Mouse (Mus musculus) midbrain, embryonic 12.5 days (tissue): ENCODE results near the gene Slc37a1. TPM values are rescaled to one million over a fixed set of nuclear protein-coding genes. Genes with fewer than 3 reads are reported as not detected.

Experiments used
- ATAC-seq: fragments of 200-750 bp; cut with Nextera tagmentation; 2 replicates; pipeline ENCODE4 v1.8.0; 2017; ENCODE audit warnings: low read depth, moderate TSS enrichment, moderate library complexity; ENCODE audit not compliant: low FRiP score
- H3K27ac ChIP-seq: fragments of 300-500 bp; sonication (generic); replicated peaks from 2 replicates; pipeline ENCODE4 v1.5.1; 2016; ENCODE audit warnings: mild to moderate bottlenecking
- H3K27me3 ChIP-seq: fragments of 300-500 bp; sonication (generic); 2 replicates; pipeline ENCODE4 v1.6.1; 2016; ENCODE audit warnings: mild to moderate bottlenecking
- H3K36me3 ChIP-seq: fragments of 300-500 bp; sonication (generic); 2 replicates; pipeline ENCODE4 v1.6.1; 2016
- H3K4me1 ChIP-seq: fragments of 300-500 bp; sonication (generic); 2 replicates; pipeline ENCODE4 v1.6.1; 2016
- H3K4me2 ChIP-seq: fragments of 300-500 bp; sonication (generic); replicated peaks from 2 replicates; pipeline ENCODE4 v1.6.1; 2016; ENCODE audit warnings: mild to moderate bottlenecking, moderate library complexity
- H3K4me3 ChIP-seq: fragments of 300-500 bp; sonication (generic); 2 replicates; pipeline ENCODE4 v1.5.1; 2016; ENCODE audit warnings: mild to moderate bottlenecking
- H3K9ac ChIP-seq: fragments of 300-500 bp; sonication (generic); replicated peaks from 2 replicates; pipeline ENCODE4 v1.6.1; 2016; ENCODE audit warnings: mild to moderate bottlenecking, moderate library complexity
- H3K9me3 ChIP-seq: fragments of 300-500 bp; sonication (generic); 2 replicates; pipeline ENCODE4 v1.6.1; 2016; ENCODE audit warnings: mild to moderate bottlenecking
- WGBS: fragments of 180-500 bp; shearing (Covaris S2); methylation state at CpG from one replicate; pipeline ENCODE4 v1.1.7; 2016; 5-methylcytosine and 5-hydroxymethylcytosine counted together
- polyA plus RNA-seq: library from polyadenylated mRNA; unstranded; fragments of >200 nt; fragmentation: Nextera tagmentation; extraction: Ambion mirVana; gene quantifications from 2 replicates; pipeline ENCODE4 v1.2.1, GENCODE M21; 2016

Gene Slc37a1
- polyA plus RNA-seq, 1 experiment from 2014 or later, result 9.3 TPM

DNA sequence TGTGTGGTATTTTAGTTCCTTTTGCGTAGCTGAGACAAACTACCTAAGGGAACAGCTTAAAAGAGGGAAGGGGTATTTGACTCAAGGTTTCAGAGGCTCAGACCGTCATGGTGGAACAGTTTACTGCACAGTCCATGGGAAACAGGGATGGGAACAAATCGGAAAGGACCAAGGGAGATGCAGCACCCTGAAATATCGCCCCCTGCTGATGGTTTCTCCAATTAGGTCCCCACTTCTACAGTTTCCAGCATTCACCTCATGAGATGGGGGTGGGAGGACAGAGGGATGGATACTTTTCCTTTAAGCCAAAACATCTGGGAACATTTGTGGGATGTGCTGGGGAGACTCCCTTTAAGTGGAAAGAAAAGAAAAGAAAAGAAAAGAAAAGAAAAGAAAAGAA, 26.8 kb upstream of the Slc37a1 start:
- no peak overlapping the region for H3K27ac ChIP-seq
- H3K9ac ChIP-seq, result no peak overlapping the region
- 0 out of 2 replicates have a peak, but pooled peaks cover 1% of the 10 kb centered on the region for H3K4me1 ChIP-seq
- no peaks in the 10 kb centered on the region for H3K9me3 ChIP-seq
- H3K4me3 ChIP-seq, result no peak overlapping the region
- H3K36me3 ChIP-seq, result no peaks in the 10 kb centered on the region
- no peak for ATAC-seq
- 74% methylated on average over 4 of the region's 4 CpGs for WGBS
- no peak overlapping the region for H3K4me2 ChIP-seq
- H3K27me3 ChIP-seq, result no peaks in the 10 kb centered on the region

- no peaks in the 10 kb centered on the region for H3K36me3 ChIP-seq
- no peak for ATAC-seq
- H3K4me3 ChIP-seq, result no peak overlapping the region
- H3K4me1 ChIP-seq, result 0 out of 2 replicates have a peak, but pooled peaks cover 3% of the 10 kb centered on the region
- WGBS, result 89% methylated on average over 7 of the region's 7 CpGs
- H3K9me3 ChIP-seq, result no peaks in the 10 kb centered on the region
- no peaks in the 10 kb centered on the region for H3K27me3 ChIP-seq
- H3K27ac ChIP-seq, result no peak overlapping the region
- no peak overlapping the region for H3K9ac ChIP-seq
- H3K4me2 ChIP-seq, result no peak overlapping the region
These were observed 26.2 kb upstream of the Slc37a1 start for GRCm38 (mm10) chr17:31260430-31260829.

DNA sequence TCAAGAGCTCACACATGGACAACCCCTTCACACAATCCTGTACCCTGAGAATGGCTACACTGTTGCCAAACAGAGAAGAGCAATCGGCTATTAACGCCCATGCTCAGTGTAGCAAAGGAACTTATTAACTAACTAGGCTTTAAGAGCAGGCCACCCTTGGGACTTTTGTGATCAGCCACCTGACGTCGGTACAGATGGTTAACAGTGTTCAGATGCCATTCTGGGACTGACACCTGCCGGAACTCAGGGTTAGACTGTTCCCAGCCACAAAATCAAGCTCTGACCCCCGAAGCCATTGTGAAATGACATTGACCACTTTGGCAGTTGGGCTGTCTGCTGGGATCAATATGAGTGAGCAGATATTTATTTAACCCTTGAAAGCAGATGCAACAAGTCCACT, 25.2 kb upstream of the Slc37a1 start:
- WGBS, result 90% methylated on average over 6 of the region's 6 CpGs
- no peaks in the 10 kb centered on the region for H3K9me3 ChIP-seq
- no peak overlapping the region for H3K27ac ChIP-seq
- ATAC-seq, result no peak
- H3K4me3 ChIP-seq, result no peak overlapping the region
- H3K4me1 ChIP-seq, result 0 out of 2 replicates have a peak, but pooled peaks cover 3% of the 10 kb centered on the region
- no peaks in the 10 kb centered on the region for H3K36me3 ChIP-seq
- H3K4me2 ChIP-seq, result no peak overlapping the region
- H3K27me3 ChIP-seq, result no peaks in the 10 kb centered on the region
- no peak overlapping the region for H3K9ac ChIP-seq

GRCm38 (mm10) chr17:31262715-31263114, 23.9 kb upstream of the Slc37a1 start:
- H3K4me2 ChIP-seq, result no peak overlapping the region
- no peak overlapping the region for H3K27ac ChIP-seq

GRCm38 (mm10) chr17:31263770-31264169, 22.8 kb upstream of the Slc37a1 start:
- ATAC-seq, result no peak
- Histone ChIP-seq H3K36me3 (no peaks in the 10 kb centered on the region), H3K9me3 (no peaks in the 10 kb centered on the region), H3K4me3 (no peak overlapping the region), H3K9ac (no peak overlapping the region), H3K4me2 (no peak overlapping the region), H3K27me3 (no peaks in the 10 kb centered on the region), H3K27ac (no peak overlapping the region), H3K4me1 (0 out of 2 replicates have a peak, but pooled peaks cover 3% of the 10 kb centered on the region)
- WGBS, result 83% methylated on average over 5 of the region's 5 CpGs

More at GRCm38 (mm10) chr17:31262715-31263114, 23.9 kb upstream of the Slc37a1 start:
- Histone ChIP-seq H3K9me3 (no peaks in the 10 kb centered on the region), H3K9ac (no peak overlapping the region), H3K4me1 (0 out of 2 replicates have a peak, but pooled peaks cover 3% of the 10 kb centered on the region), H3K4me3 (no peak overlapping the region), H3K27me3 (no peaks in the 10 kb centered on the region), H3K36me3 (no peaks in the 10 kb centered on the region)
- no peak for ATAC-seq
- WGBS, result 67% methylated on average over 5 of the region's 5 CpGs

DNA sequence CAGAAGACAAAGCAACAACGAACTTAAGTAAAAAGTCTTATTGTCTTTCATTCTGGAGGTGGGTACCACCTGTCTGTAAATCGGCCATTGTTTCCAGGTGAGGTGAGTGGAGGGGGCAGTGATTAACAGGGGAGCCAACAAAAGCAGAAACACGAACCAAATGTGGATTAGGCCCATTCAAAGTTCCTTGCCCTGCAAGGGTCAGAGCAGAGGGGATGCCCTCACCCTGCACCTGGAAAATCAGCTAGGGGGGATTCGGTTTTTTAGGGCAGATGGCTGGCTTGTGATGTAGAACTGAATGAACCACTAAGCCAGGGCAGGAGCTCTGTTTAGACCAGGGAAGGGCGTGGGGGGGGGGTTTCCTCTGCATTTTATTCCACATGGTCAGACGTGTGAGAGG, 22.2 kb upstream of the Slc37a1 start:
- no peak overlapping the region for H3K27ac ChIP-seq
- ATAC-seq, result no peak
- H3K9ac ChIP-seq, result no peak overlapping the region
- WGBS, result 57% methylated on average over 6 of the region's 6 CpGs
- 0 out of 2 replicates have a peak, but pooled peaks cover 3% of the 10 kb centered on the region for H3K4me1 ChIP-seq
- H3K27me3 ChIP-seq, result no peaks in the 10 kb centered on the region
- H3K36me3 ChIP-seq, result no peaks in the 10 kb centered on the region
- no peak overlapping the region for H3K4me3 ChIP-seq
- no peaks in the 10 kb centered on the region for H3K9me3 ChIP-seq
- H3K4me2 ChIP-seq, result no peak overlapping the region

DNA sequence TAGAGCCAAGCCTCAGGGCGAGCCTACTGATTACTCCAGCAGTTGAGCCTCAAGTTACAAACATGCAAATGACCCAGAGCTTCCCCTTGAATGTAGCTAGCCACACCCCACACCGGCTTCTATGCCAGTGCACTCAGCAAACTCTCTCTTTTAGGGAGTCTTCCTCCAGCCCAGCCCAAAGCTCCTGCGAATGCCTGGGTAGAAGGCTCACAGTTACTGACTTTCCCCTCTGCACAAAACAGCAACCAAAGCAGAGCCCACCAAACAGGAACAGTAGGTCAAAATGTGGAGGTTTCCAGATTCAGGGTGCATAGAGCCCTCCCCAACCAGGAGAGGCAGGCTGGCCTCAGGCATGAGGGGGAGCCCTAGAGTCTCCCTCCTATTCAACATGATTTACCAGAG, 21.4 kb upstream of the Slc37a1 start:
- Histone ChIP-seq H3K9ac (no peak overlapping the region), H3K4me2 (no peak overlapping the region), H3K4me3 (no peak overlapping the region), H3K9me3 (0 out of 2 replicates have a peak, but pooled peaks cover 2% of the 10 kb centered on the region), H3K27me3 (no peaks in the 10 kb centered on the region), H3K4me1 (0 out of 2 replicates have a peak, but pooled peaks cover 3% of the 10 kb centered on the region), H3K36me3 (no peaks in the 10 kb centered on the region), H3K27ac (no peak overlapping the region)
- 18% methylated on average over 3 of the region's 3 CpGs for WGBS
- ATAC-seq, result no peak

DNA sequence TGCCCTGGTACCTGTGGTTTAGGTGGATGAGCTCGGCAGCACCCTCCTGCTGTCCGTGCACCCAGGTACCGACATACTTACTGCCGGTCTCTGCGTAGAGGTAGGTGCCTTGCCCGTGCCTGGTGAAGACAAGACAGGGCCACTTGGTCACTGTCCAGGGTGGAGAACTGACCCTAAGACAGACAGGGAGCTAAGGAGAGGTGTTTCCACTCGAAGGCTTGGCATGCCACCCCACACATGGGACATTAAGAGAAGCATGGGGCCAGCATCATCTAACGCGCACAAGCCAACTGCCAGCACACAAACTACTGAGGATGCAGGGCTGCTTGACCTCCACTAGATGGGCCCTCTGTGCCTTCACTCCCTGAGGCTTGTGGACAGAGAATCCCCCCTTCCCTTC, 20.8 kb upstream of the Slc37a1 start:
- H3K4me1 ChIP-seq, result 0 out of 2 replicates have a peak, but pooled peaks cover 3% of the 10 kb centered on the region
- 0 out of 2 replicates have a peak, but pooled peaks cover 2% of the 10 kb centered on the region for H3K9me3 ChIP-seq
- no peak overlapping the region for H3K4me3 ChIP-seq
- H3K27me3 ChIP-seq, result no peaks in the 10 kb centered on the region
- 92% methylated on average over 9 of the region's 9 CpGs for WGBS
- no peaks in the 10 kb centered on the region for H3K36me3 ChIP-seq
- H3K4me2 ChIP-seq, result no peak overlapping the region
- ATAC-seq, result no peak
- H3K9ac ChIP-seq, result no peak overlapping the region
- H3K27ac ChIP-seq, result no peak overlapping the region

GRCm38 (mm10) chr17:31266321-31266950, 20.2 kb upstream of the Slc37a1 start:
- Histone ChIP-seq H3K4me1 (0 out of 2 replicates have a peak, but pooled peaks cover 3% of the 10 kb centered on the region), H3K9ac (no peak overlapping the region), H3K4me3 (no peak overlapping the region), H3K4me2 (no peak overlapping the region), H3K36me3 (no peaks in the 10 kb centered on the region), H3K27me3 (no peaks in the 10 kb centered on the region), H3K9me3 (0 out of 2 replicates have a peak, but pooled peaks cover 2% of the 10 kb centered on the region), H3K27ac (no peak overlapping the region)
- no peak for ATAC-seq
- WGBS, result 90% methylated on average over 7 of the region's 7 CpGs

DNA sequence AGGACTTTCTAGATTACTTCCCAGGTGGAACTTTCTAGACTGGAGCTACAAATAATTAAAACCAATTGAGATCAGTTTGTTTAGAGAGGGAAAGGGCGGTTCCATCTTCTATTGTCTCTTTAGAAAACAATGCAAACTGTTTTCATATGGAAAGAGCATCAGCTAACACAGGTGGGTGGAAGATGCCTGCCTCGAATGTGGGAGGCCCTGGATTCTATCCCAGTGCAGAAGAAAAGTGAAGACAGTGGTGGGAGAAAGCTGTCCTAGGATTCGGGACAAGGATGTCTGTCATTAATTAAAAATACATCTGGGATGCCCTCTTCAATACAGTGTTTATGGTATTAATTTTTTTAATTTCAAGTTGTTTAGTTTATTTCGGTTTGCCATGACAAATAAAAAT, 19.5 kb upstream of the Slc37a1 start:
- Histone ChIP-seq H3K27me3 (no peaks in the 10 kb centered on the region), H3K4me2 (no peak overlapping the region), H3K9ac (no peak overlapping the region), H3K4me1 (0 out of 2 replicates have a peak, but pooled peaks cover 3% of the 10 kb centered on the region), H3K4me3 (no peak overlapping the region), H3K27ac (no peak overlapping the region), H3K9me3 (0 out of 2 replicates have a peak, but pooled peaks cover 2% of the 10 kb centered on the region), H3K36me3 (no peaks in the 10 kb centered on the region)
- 78% methylated on average over 4 of the region's 4 CpGs for WGBS
- no peak for ATAC-seq

DNA sequence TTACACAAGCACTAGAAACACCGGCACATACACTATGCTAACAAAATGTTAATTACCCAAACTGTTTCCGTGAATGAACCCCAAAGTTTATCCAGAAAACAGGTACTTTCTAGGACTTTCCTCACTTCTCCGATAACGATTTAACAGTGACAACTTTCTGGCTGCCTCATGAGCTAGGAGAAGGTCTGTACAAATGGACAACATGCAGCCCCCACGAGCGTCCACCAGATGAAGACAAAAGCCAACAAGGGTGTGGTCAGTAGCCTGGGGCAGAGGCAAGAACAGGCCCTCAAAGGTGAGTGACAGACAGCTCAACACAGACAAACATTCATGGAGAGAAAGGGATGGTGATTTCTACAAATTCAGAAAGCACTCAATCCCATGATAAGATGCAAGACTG, 19.0 kb upstream of the Slc37a1 start:
- WGBS, result 87% methylated on average over 6 of the region's 6 CpGs
- 0 out of 2 replicates have a peak, but pooled peaks cover 2% of the 10 kb centered on the region for H3K9me3 ChIP-seq

GRCm38 (mm10) chr17:31268016-31268415, 18.6 kb upstream of the Slc37a1 start:
- 78% methylated on average over 1 of the region's 1 CpGs for WGBS
- ATAC-seq, result no peak
- H3K9ac ChIP-seq, result no peak overlapping the region
- 0 out of 2 replicates have a peak, but pooled peaks cover 3% of the 10 kb centered on the region for H3K4me1 ChIP-seq
- H3K4me3 ChIP-seq, result no peak overlapping the region
- no peak overlapping the region for H3K4me2 ChIP-seq
- H3K36me3 ChIP-seq, result no peaks in the 10 kb centered on the region
- H3K9me3 ChIP-seq, result 0 out of 2 replicates have a peak, but pooled peaks cover 2% of the 10 kb centered on the region
- H3K27me3 ChIP-seq, result no peaks in the 10 kb centered on the region
- H3K27ac ChIP-seq, result no peak overlapping the region

More for the DNA sequence above, 19.0 kb upstream of the Slc37a1 start:
- Histone ChIP-seq H3K27me3 (no peaks in the 10 kb centered on the region), H3K4me3 (no peak overlapping the region), H3K4me1 (0 out of 2 replicates have a peak, but pooled peaks cover 3% of the 10 kb centered on the region), H3K27ac (no peak overlapping the region), H3K4me2 (no peak overlapping the region), H3K36me3 (no peaks in the 10 kb centered on the region), H3K9ac (no peak overlapping the region)
- ATAC-seq, result no peak
